Mouse (Mus musculus) lung, adult 2 months (tissue): ENCODE measurements around the gene Arhgap28. TPM values are rescaled to one million over a fixed set of nuclear protein-coding genes. Genes with fewer than 3 reads are reported as not detected.

Source experiments
- DNase-seq: peaks from one replicate; pipeline ENCODE4 v3.0.0; 2022
- H3K4me1 ChIP-seq: fragments of 200-500 bp; 2 replicates; pipeline ENCODE4 v1.6.1; 2011; ENCODE audit warnings: low read length; ENCODE audit not compliant: control insufficient read depth, insufficient read depth
- H3K4me3 ChIP-seq: fragments of 200-500 bp; replicated peaks from 2 replicates; pipeline ENCODE3; 2011; ENCODE audit warnings: low read depth, mild to moderate bottlenecking, control low read depth, low read length; ENCODE audit errors: extremely low read depth
- CTCF ChIP-seq: fragments of 200-500 bp; IDR thresholded peaks from 2 replicates; pipeline ENCODE4 v1.5.1; 2011; ENCODE audit warnings: mild to moderate bottlenecking, low read length, control low read depth; ENCODE audit not compliant: insufficient read depth
- POLR2A ChIP-seq: fragments of 200-500 bp; IDR thresholded peaks from 2 replicates; pipeline ENCODE4 v1.6.1; 2011; ENCODE audit warnings: low read depth, mild to moderate bottlenecking, control low read depth, low read length, borderline replicate concordance; ENCODE audit errors: extremely low read depth
- WGBS: fragments of 180-500 bp; shearing (Covaris S2); methylation state at CpG from one replicate; pipeline ENCODE4 v1.1.7; 2018; 5-methylcytosine and 5-hydroxymethylcytosine counted together
- polyA plus RNA-seq: library from polyadenylated mRNA; depleted of rRNA; stranded (reverse); fragments of >200 nt; gene quantifications from 2 replicates; pipeline ENCODE4 v1.2.3, GENCODE M21; 2012

Arhgap28 gene
- polyA plus RNA-seq, 1 experiment: 7.4 TPM

GRCm38 (mm10) chr17:67927864-67928263, 76.1 kb downstream of the Arhgap28 start:
- Histone ChIP-seq H3K4me1 (no peaks in the 10 kb centered on the region), H3K4me3 (no peak overlapping the region)
- no peak for TF ChIP-seq POLR2A
- TF ChIP-seq CTCF: no peak
- WGBS: 84% methylated on average over 8 of the region's 8 CpGs
- no peak for DNase-seq

- H3K4me3 ChIP-seq: no peak overlapping the region
- 65% methylated on average over 7 of the region's 7 CpGs for WGBS
- DNase-seq: no peak
- no peaks in the 10 kb centered on the region for H3K4me1 ChIP-seq
- TF ChIP-seq POLR2A (no peak), CTCF (no peak)
Measured at GRCm38 (mm10) chr17:67919959-67920358, 84.0 kb downstream of the Arhgap28 start.

GRCm38 (mm10) chr17:67918201-67918600, 85.7 kb downstream of the Arhgap28 start:
- Histone ChIP-seq H3K4me3 (no peak overlapping the region), H3K4me1 (no peaks in the 10 kb centered on the region)
- WGBS: 74% methylated on average over 7 of the region's 7 CpGs
- DNase-seq: no peak
- TF ChIP-seq POLR2A (no peak), CTCF (no peak)

GRCm38 (mm10) chr17:67916901-67917300, 87.0 kb downstream of the Arhgap28 start:
- no peak overlapping the region for H3K4me3 ChIP-seq
- WGBS: 53% methylated on average over 2 of the region's 2 CpGs
- TF ChIP-seq POLR2A (no peak), CTCF (no peak)
- DNase-seq: no peak
- H3K4me1 ChIP-seq: no peaks in the 10 kb centered on the region

GRCm38 (mm10) chr17:67912640-67913039, 91.3 kb downstream of the Arhgap28 start:
- DNase-seq: peak; percentile 32
- WGBS: 52% methylated on average over 12 of the region's 12 CpGs
- TF ChIP-seq CTCF (peak; percentile 81), POLR2A (no peak)
- Histone ChIP-seq H3K4me1 (no peaks in the 10 kb centered on the region), H3K4me3 (no peak overlapping the region)

GRCm38 (mm10) chr17:67912051-67912450, 91.9 kb downstream of the Arhgap28 start:
- 80% methylated on average over 11 of the region's 11 CpGs for WGBS
- DNase-seq: no peak
- no peaks in the 10 kb centered on the region for H3K4me1 ChIP-seq
- no peak for TF ChIP-seq POLR2A
- TF ChIP-seq CTCF: no peak
- no peak overlapping the region for H3K4me3 ChIP-seq

- TF ChIP-seq POLR2A (no peak), CTCF (no peak)
- Histone ChIP-seq H3K4me3 (no peak overlapping the region), H3K4me1 (no peaks in the 10 kb centered on the region)
- WGBS: 63% methylated on average over 4 of the region's 4 CpGs
- DNase-seq: no peak
Measured at GRCm38 (mm10) chr17:67908537-67908936, 95.4 kb downstream of the Arhgap28 start.

GRCm38 (mm10) chr17:67908137-67908536, 95.8 kb downstream of the Arhgap28 start:
- Histone ChIP-seq H3K4me1 (no peaks in the 10 kb centered on the region), H3K4me3 (no peak overlapping the region)
- DNase-seq: no peak
- no peak for TF ChIP-seq POLR2A
- WGBS: 75% methylated on average over 4 of the region's 4 CpGs

- WGBS: 81% methylated on average over 10 of the region's 10 CpGs
- TF ChIP-seq POLR2A (no peak), CTCF (no peak)
- no peak for DNase-seq
- H3K4me3 ChIP-seq: no peak overlapping the region
- no peaks in the 10 kb centered on the region for H3K4me1 ChIP-seq
Measured at GRCm38 (mm10) chr17:67907532-67908054, 96.3 kb downstream of the Arhgap28 start.

GRCm38 (mm10) chr17:67906236-67906635, 97.7 kb downstream of the Arhgap28 start:
- TF ChIP-seq CTCF (no peak), POLR2A (no peak)
- no peak for DNase-seq
- Histone ChIP-seq H3K4me1 (no peaks in the 10 kb centered on the region), H3K4me3 (no peak overlapping the region)
- 68% methylated on average over 3 of the region's 3 CpGs for WGBS

GRCm38 (mm10) chr17:67904315-67904944, 99.5 kb downstream of the Arhgap28 start:
- H3K4me3 ChIP-seq: no peak overlapping the region
- H3K4me1 ChIP-seq: no peaks in the 10 kb centered on the region
- 79% methylated on average over 14 of the region's 14 CpGs for WGBS
- no peak for DNase-seq
- no peak for TF ChIP-seq POLR2A
- TF ChIP-seq CTCF: no peak
